Mouse (Mus musculus) spleen, adult 2 months (tissue): ENCODE data around the gene Ftl1. TPM values are rescaled to one million over a fixed set of nuclear protein-coding genes. Genes with fewer than 3 reads are reported as not detected.

ENCODE experiments used
- DNase-seq, 2 experiments: peaks; one replicate each; pipeline versions ENCODE4 v3.0.0 to v3.0.0-alpha.2; 2012 to 2021; ENCODE audit warnings: low spot score in 2 of 2, low read depth in 1 of 2
- H3K27ac ChIP-seq: fragments of 200-500 bp; 2 replicates; pipeline ENCODE4 v1.5.1; 2012; ENCODE audit warnings: low read length, inconsistent platforms; ENCODE audit not compliant: insufficient read depth
- H3K27me3 ChIP-seq: fragments of 200-500 bp; 2 replicates; pipeline ENCODE4 v1.6.1; 2012; ENCODE audit warnings: mild to moderate bottlenecking, moderate library complexity, low read length, inconsistent platforms; ENCODE audit not compliant: control insufficient read depth, insufficient read depth
- H3K36me3 ChIP-seq: fragments of 200-500 bp; 2 replicates; pipeline ENCODE4 v1.6.1; 2012; ENCODE audit warnings: mild to moderate bottlenecking, low read length, inconsistent platforms; ENCODE audit not compliant: control insufficient read depth, insufficient read depth
- H3K4me1 ChIP-seq: fragments of 200-500 bp; 2 replicates; pipeline ENCODE4 v1.6.1; 2011; ENCODE audit warnings: inconsistent platforms; ENCODE audit not compliant: control insufficient read depth, insufficient read depth, insufficient read length
- H3K4me3 ChIP-seq: fragments of 200-500 bp; 2 replicates; pipeline ENCODE4 v1.5.1; 2011; ENCODE audit warnings: mild to moderate bottlenecking, inconsistent platforms; ENCODE audit not compliant: insufficient read depth, insufficient read length; ENCODE audit errors: extremely low read depth
- CTCF ChIP-seq: fragments of 200-500 bp; IDR thresholded peaks from 2 replicates; pipeline ENCODE4 v1.5.1; 2011; ENCODE audit warnings: mild to moderate bottlenecking, inconsistent platforms; ENCODE audit not compliant: insufficient read depth, insufficient read length, insufficient replicate concordance; ENCODE audit errors: extremely low read depth
- POLR2A ChIP-seq: fragments of 200-500 bp; IDR thresholded peaks from 2 replicates; pipeline ENCODE4 v1.6.1; 2011; ENCODE audit warnings: low read depth, low read length, inconsistent platforms
- WGBS: fragments of 180-500 bp; shearing (Covaris S2); methylation state at CpG from one replicate; pipeline ENCODE4 v1.1.7; 2018; 5-methylcytosine and 5-hydroxymethylcytosine counted together
- polyA plus RNA-seq: library from polyadenylated mRNA; depleted of rRNA; stranded (reverse); fragments of >200 nt; gene quantifications from 2 replicates; pipeline ENCODE4 v1.2.3, GENCODE M21; 2012; rRNA removed

Gene Ftl1
- polyA plus RNA-seq, 1 experiment: 3,579 TPM

- Histone ChIP-seq H3K4me1 (peaks cover 9% of the 10 kb centered on the region), H3K36me3 (no peaks in the 10 kb centered on the region), H3K4me3 (no peak overlapping the region; the same call in 1 of the 2 replicates), H3K27me3 (peaks cover 28% of the 10 kb centered on the region), H3K27ac (no peak overlapping the region)
- DNase-seq: no peak
- WGBS: 3% methylated on average over 26 of the region's 27 CpGs
- TF ChIP-seq CTCF (no peak), POLR2A (no peak)
Observed at GRCm38 (mm10) chr7:45413864-45414739, 45.6 kb downstream of the Ftl1 start.

- WGBS: 8% methylated on average over 44 of the region's 45 CpGs
- no peak for DNase-seq
- no peak for TF ChIP-seq CTCF
- TF ChIP-seq POLR2A: no peak
- peaks cover 28% of the 10 kb centered on the region for H3K27me3 ChIP-seq
- H3K27ac ChIP-seq: no peak within 1 kb of the TSS
- H3K36me3 ChIP-seq: no peaks in the 10 kb centered on the region
- peaks cover 9% of the 10 kb centered on the region for H3K4me1 ChIP-seq
- H3K4me3 ChIP-seq: peak within 1 kb of the TSS; percentile 15; the same call in 1 of the 2 replicates
Observed at GRCm38 (mm10) chr7:45413113-45413863, 46.4 kb downstream of the Ftl1 start, which contains the start of gene Ntf5. Ntf5 (plus strand) TSS chr7:45413695.

GRCm38 (mm10) chr7:45412421-45412820, 47.3 kb downstream of the Ftl1 start:
- Histone ChIP-seq H3K27ac (no peak overlapping the region), H3K36me3 (no peaks in the 10 kb centered on the region), H3K4me3 (no peak overlapping the region), H3K4me1 (peaks cover 9% of the 10 kb centered on the region), H3K27me3 (peaks cover 25% of the 10 kb centered on the region)
- TF ChIP-seq POLR2A: no peak
- no peak for TF ChIP-seq CTCF
- WGBS: 65% methylated on average over 2 of the region's 2 CpGs
- no peak for DNase-seq

DNA sequence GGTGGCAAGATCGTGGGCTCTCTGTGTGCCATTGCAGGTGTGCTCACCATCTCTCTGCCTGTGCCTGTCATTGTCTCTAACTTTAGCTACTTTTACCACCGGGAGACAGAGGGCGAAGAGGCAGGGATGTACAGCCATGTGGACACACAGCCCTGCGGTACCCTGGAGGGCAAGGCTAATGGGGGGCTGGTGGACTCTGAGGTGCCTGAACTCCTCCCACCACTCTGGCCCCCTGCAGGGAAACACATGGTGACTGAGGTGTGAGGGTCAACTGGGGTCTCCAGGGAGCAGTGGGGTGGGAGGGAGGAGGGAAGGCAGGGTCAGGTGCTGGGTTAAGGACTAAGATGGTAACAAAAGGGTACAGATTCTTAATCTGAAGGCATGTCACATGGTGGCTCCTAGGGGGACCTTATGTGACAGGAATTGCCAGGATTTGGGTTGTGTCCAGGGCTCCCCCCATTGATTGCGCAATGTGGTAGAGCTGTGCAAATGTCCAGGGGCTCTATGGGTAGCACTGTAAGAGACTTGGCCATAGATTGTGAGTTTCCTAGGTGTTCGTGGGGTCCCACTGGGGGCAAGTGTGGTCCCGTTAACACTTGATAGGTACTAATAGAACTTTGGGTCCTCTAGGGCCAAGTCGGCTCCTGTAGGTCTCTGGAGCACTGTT, 50.1 kb downstream of the Ftl1 start:
- Histone ChIP-seq H3K27ac (no peak overlapping the region), H3K4me1 (peaks cover 9% of the 10 kb centered on the region), H3K36me3 (no peaks in the 10 kb centered on the region), H3K27me3 (peaks cover 22% of the 10 kb centered on the region), H3K4me3 (no peak overlapping the region)
- WGBS: 91% methylated on average over 8 of the region's 8 CpGs
- TF ChIP-seq CTCF: no peak
- no peak for TF ChIP-seq POLR2A
- DNase-seq: no peak

GRCm38 (mm10) chr7:45408949-45409348, 50.7 kb downstream of the Ftl1 start:
- H3K27ac ChIP-seq: no peak overlapping the region
- no peak for TF ChIP-seq CTCF
- TF ChIP-seq POLR2A: no peak
- no peaks in the 10 kb centered on the region for H3K36me3 ChIP-seq
- 89% methylated on average over 17 of the region's 17 CpGs for WGBS
- H3K4me1 ChIP-seq: peaks cover 9% of the 10 kb centered on the region
- peaks cover 17% of the 10 kb centered on the region for H3K27me3 ChIP-seq
- DNase-seq: no peak
- H3K4me3 ChIP-seq: no peak overlapping the region

DNA sequence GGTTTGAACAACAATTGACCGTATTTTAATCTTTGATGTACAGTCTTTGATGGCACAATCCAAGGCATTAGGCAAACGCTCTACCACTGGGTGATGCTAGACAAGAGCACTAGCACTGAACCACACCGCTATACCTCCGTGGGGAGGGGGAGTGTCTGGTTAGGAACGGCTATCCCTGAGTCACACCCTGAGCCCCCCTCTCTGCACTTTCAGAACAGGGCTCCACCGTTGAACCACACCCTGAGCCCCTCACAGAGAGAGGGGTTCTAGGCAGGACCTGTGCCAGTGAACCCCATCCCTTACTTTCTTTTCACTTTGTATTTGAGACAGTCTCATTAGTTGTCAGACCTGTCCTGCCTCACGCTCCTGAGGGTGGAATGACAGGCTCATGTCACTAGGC, 51.3 kb downstream of the Ftl1 start:
- no peaks in the 10 kb centered on the region for H3K36me3 ChIP-seq
- H3K4me3 ChIP-seq: no peak overlapping the region
- H3K27me3 ChIP-seq: peaks cover 13% of the 10 kb centered on the region
- TF ChIP-seq CTCF (no peak), POLR2A (no peak)
- H3K4me1 ChIP-seq: peaks cover 6% of the 10 kb centered on the region; the same call in 1 of the 2 replicates
- WGBS: 75% methylated on average over 7 of the region's 7 CpGs
- H3K27ac ChIP-seq: no peak overlapping the region
- no peak for DNase-seq

Other genes starting within 250 kb of the Ftl1 start
- gene Dkkl1, start 247.7 kb downstream of the Ftl1 start, polyA plus RNA-seq: 2.1 and 2.8 TPM in 2 replicates
- 10.6 and 12.1 TPM in 2 replicates for gene Tead2, start 244.1 kb downstream of the Ftl1 start, polyA plus RNA-seq
- gene Cd37, start 220.8 kb downstream of the Ftl1 start, polyA plus RNA-seq: 1,116 and 1,582 TPM in 2 replicates
- gene Slc6a16, start 218.8 kb downstream of the Ftl1 start, polyA plus RNA-seq: not detected in 2 replicates
- 0.27 and 0.43 TPM in 2 replicates for gene Slc6a21, start 182.4 kb downstream of the Ftl1 start, polyA plus RNA-seq
- 7.9 and 10.0 TPM in 2 replicates for gene Trpm4, start 126.1 kb downstream of the Ftl1 start, polyA plus RNA-seq
- 0.04 and 0.09 TPM in 2 replicates for gene Hrc, start 124.6 kb downstream of the Ftl1 start, polyA plus RNA-seq
- 0.22 and 0.27 TPM in 2 replicates for gene Ppfia3, start 92.9 kb downstream of the Ftl1 start, polyA plus RNA-seq
- gene Lin7b, start 89.3 kb downstream of the Ftl1 start, polyA plus RNA-seq: 0.90 and 2.1 TPM in 2 replicates
- 273 and 277 TPM in 2 replicates for gene Snrnp70, start 64.1 kb downstream of the Ftl1 start, polyA plus RNA-seq
- 0.04 and 0.05 TPM in 2 replicates for gene Kcna7, start 54.2 kb downstream of the Ftl1 start, polyA plus RNA-seq
- gene Ntf5, start 46.2 kb downstream of the Ftl1 start, polyA plus RNA-seq: 0.12 and 0.33 TPM in 2 replicates
- gene Lhb, start 39.1 kb downstream of the Ftl1 start, polyA plus RNA-seq: not detected in 2 replicates
- gene Gys1, start 25.0 kb downstream of the Ftl1 start, polyA plus RNA-seq: 12.4 and 14.4 TPM in 2 replicates
- 55.3 and 56.0 TPM in 2 replicates for gene Ruvbl2, start 21.8 kb downstream of the Ftl1 start, polyA plus RNA-seq
- 129 and 163 TPM in 2 replicates for gene Bax, start 7.0 kb upstream of the Ftl1 start, polyA plus RNA-seq
- gene Tulp2, start 22.0 kb upstream of the Ftl1 start, polyA plus RNA-seq: 0.04 and 0.49 TPM in 2 replicates
- gene Gm45808, start 26.9 kb upstream of the Ftl1 start, polyA plus RNA-seq: 0.13 TPM in 1 of 2 replicates, not detected in the other
- 1.5 and 1.6 TPM in 2 replicates for gene Dhdh, start 28.9 kb upstream of the Ftl1 start, polyA plus RNA-seq
- 171 and 188 TPM in 2 replicates for gene Nucb1, start 50.5 kb upstream of the Ftl1 start, polyA plus RNA-seq
- 99.5 and 119 TPM in 2 replicates for gene Ppp1r15a, start 66.4 kb upstream of the Ftl1 start, polyA plus RNA-seq
- 6.5 and 7.2 TPM in 2 replicates for gene Plekha4, start 66.4 kb upstream of the Ftl1 start, polyA plus RNA-seq
- gene Hsd17b14, start 95.0 kb upstream of the Ftl1 start, polyA plus RNA-seq: 1.7 TPM in 2 replicates
- 50.8 and 55.6 TPM in 2 replicates for gene Bcat2, start 110.3 kb upstream of the Ftl1 start, polyA plus RNA-seq
- gene Fgf21, start 155.6 kb upstream of the Ftl1 start, polyA plus RNA-seq: 0.90 and 2.8 TPM in 2 replicates
- gene Fut1, start 157.4 kb upstream of the Ftl1 start, polyA plus RNA-seq: 0.71 and 1.1 TPM in 2 replicates
- gene Izumo1, start 161.9 kb upstream of the Ftl1 start, polyA plus RNA-seq: 0.46 and 0.63 TPM in 2 replicates
- gene Rasip1, start 167.6 kb upstream of the Ftl1 start, polyA plus RNA-seq: 18.8 and 20.1 TPM in 2 replicates
- 2.5 and 2.7 TPM in 2 replicates for gene Mamstr, start 180.1 kb upstream of the Ftl1 start, polyA plus RNA-seq
- 0.04 TPM in 1 of 2 replicates, not detected in the other for gene Fut2, start 206.5 kb upstream of the Ftl1 start, polyA plus RNA-seq
- 2.2 and 5.1 TPM in 2 replicates for gene Ntn5, start 224.1 kb upstream of the Ftl1 start, polyA plus RNA-seq
- gene Sec1, start 234.5 kb upstream of the Ftl1 start, polyA plus RNA-seq: 0.68 and 1.5 TPM in 2 replicates
- gene Car11, start 240.0 kb upstream of the Ftl1 start, polyA plus RNA-seq: 2.4 and 4.6 TPM in 2 replicates
- 20.0 and 30.1 TPM in 2 replicates for gene Dbp, start 245.2 kb upstream of the Ftl1 start, polyA plus RNA-seq